ENCODE assay signal across 12 mouse cellular contexts in genomic region chr10:3337330-3337901, GRCm38 (mm10). TPM values are rescaled to one million over a fixed set of nuclear protein-coding genes. Genes with fewer than 3 reads are reported as not detected.
A peak's percentile ranks its signal among the peaks of the same experiment; 100 is the strongest.
DNase-seq lines count a peak whose midpoint lies in the region; ATAC-seq and TF ChIP-seq lines count a peak whose summit lies in the region.
"Had no signal": no experiment of that assay in that cellular context is flagged by ENCODE, and none has a peak within 500 bp of the region (broad histone marks: within the 10 kb centered on the region; RNA-seq: fewer than 3 reads in every experiment).

No protein-coding gene starts in this region.

- no peaks in the 10 kb centered on the region for H3K9me3 ChIP-seq in heart, embryonic 15.5 days (replicated peaks)
- no peaks in the 10 kb centered on the region for H3K9me3 ChIP-seq in kidney, embryonic 15.5 days (replicated peaks)
- H3K9me3 ChIP-seq: hindbrain, embryonic 13.5 days had no signal

- H3K9ac ChIP-seq in heart, embryonic 15.5 days = no peak overlapping the region
- H3K9ac ChIP-seq in kidney, embryonic 15.5 days = no peak overlapping the region
- H3K9ac ChIP-seq: hindbrain, embryonic 13.5 days had no signal

- H3K27me3 ChIP-seq in heart, embryonic 15.5 days = no peaks in the 10 kb centered on the region
- H3K27me3 ChIP-seq in kidney, embryonic 15.5 days = no peaks in the 10 kb centered on the region

- H3K27ac ChIP-seq in heart, embryonic 15.5 days = peak overlapping the region; percentile 97
- no peak overlapping the region for H3K27ac ChIP-seq in kidney, embryonic 15.5 days
- H3K27ac ChIP-seq: hindbrain, embryonic 13.5 days had no signal

- peaks cover 26% of the 10 kb centered on the region for H3K4me1 ChIP-seq in heart, embryonic 15.5 days (replicated peaks)
- no peaks in the 10 kb centered on the region for H3K4me1 ChIP-seq in kidney, embryonic 15.5 days
- H3K4me1 ChIP-seq: hindbrain, embryonic 13.5 days had no signal

- peak; percentile 87 for ATAC-seq in heart, embryonic 15.5 days (replicated peaks; ENCODE audit: insufficient number of reproducible peaks, insufficient read depth, low FRiP score, low read depth)
- no peak for ATAC-seq in kidney, embryonic 15.5 days (replicated peaks; ENCODE audit: low FRiP score)

- no peak overlapping the region for H3K4me3 ChIP-seq in heart, embryonic 15.5 days
- no peak overlapping the region for H3K4me3 ChIP-seq in kidney, embryonic 15.5 days (replicated peaks)
- H3K4me3 ChIP-seq: erythroblast, embryonic 14.5 days; hindbrain, embryonic 13.5 days had no signal

- no peaks in the 10 kb centered on the region for H3K36me3 ChIP-seq in heart, embryonic 15.5 days
- no peaks in the 10 kb centered on the region for H3K36me3 ChIP-seq in kidney, embryonic 15.5 days
- H3K36me3 ChIP-seq: hindbrain, embryonic 13.5 days had no signal

- TF ChIP-seq CTCF in brain, embryonic 14.5 days (IDR thresholded peaks at IDR 0.05; ENCODE audit: borderline replicate concordance, extremely low read depth, insufficient read depth, insufficient read length) = no peak

- DNase-seq in cerebellum, postnatal 25 days = peak; percentile 11 to 34
- no peak for DNase-seq in cerebellum, adult 18-20 months
- DNase-seq in brain, embryonic 14.5 days (ENCODE audit: low read depth) = peak; percentile 31
- peak; percentile 21 for DNase-seq in lung, postnatal 25 days (ENCODE audit: low spot score)
- DNase-seq in layer of hippocampus, adult 9-11 months = no peak
- DNase-seq in layer of hippocampus, adult 9-10 months (ENCODE audit: low spot score) = no peak
- DNase-seq: cerebellum, adult 11-12 months had no signal

- peak overlapping the region; percentile 33 for H3K4me2 ChIP-seq in heart, embryonic 15.5 days
- H3K4me2 ChIP-seq in kidney, embryonic 15.5 days = no peak overlapping the region
- H3K4me2 ChIP-seq: hindbrain, embryonic 13.5 days; liver, embryonic 11.5 days had no signal

- TF ChIP-seq POLR2A in brain, embryonic 14.5 days (IDR thresholded peaks at IDR 0.05; ENCODE audit: borderline replicate concordance, extremely low read depth, insufficient read depth, insufficient read length, poor library complexity, severe bottlenecking) = no peak

- 4% methylated on average over 2 of the region's 2 CpGs for WGBS in heart, embryonic 15.5 days
- 69% methylated on average over 2 of the region's 2 CpGs for WGBS in kidney, embryonic 15.5 days

RNA-seq across cellular contexts. Expression of gene Ppp1r14c, which starts 28.4 kb away (rescaled TPM):
- polyA plus RNA-seq in brain, embryonic 14.5 days (2012; rRNA removed) = 19.0 and 25.5 TPM in 2 replicates
- polyA plus RNA-seq in heart, embryonic 15.5 days (2015; fragmentation: Nextera tagmentation; extraction: Ambion mirVana) = 242 and 287 TPM in 2 replicates
- 5.2 and 6.9 TPM in 2 replicates for polyA plus RNA-seq in kidney, embryonic 15.5 days (2015; fragmentation: Nextera tagmentation; extraction: Ambion mirVana)
- polyA plus RNA-seq: erythroblast, embryonic 14.5 days had no signal

Comparison
In these comparisons a context has a peak if more than half of its experiments do, and no peak if none do; other contexts are left out.
1. DNase-seq: peak in cerebellum, postnatal 25 days (2 of 2), brain, embryonic 14.5 days (single experiment) and lung, postnatal 25 days (single experiment); none in cerebellum, adult 18-20 months (0 of 2), layer of hippocampus, adult 9-11 months (single experiment) and layer of hippocampus, adult 9-10 months (single experiment).